Mouse (Mus musculus) CH12.LX (cell line): ENCODE data around the gene Rxfp3. TPM values are rescaled to one million over a fixed set of nuclear protein-coding genes. Genes with fewer than 3 reads are reported as not detected.

Experiments used
- DNase-seq: peaks from one replicate; pipeline ENCODE4 v3.0.0-alpha.2; 2013; ENCODE audit errors: extremely low read depth
- H3K27ac ChIP-seq: 2 replicates; pipeline ENCODE4 v1.5.1; 2012; ENCODE audit warnings: low read depth, mild to moderate bottlenecking, control low read depth, moderate library complexity; ENCODE audit not compliant: insufficient read depth
- H3K27me3 ChIP-seq: replicated peaks from 2 replicates; pipeline ENCODE3; 2012; ENCODE audit warnings: inconsistent platforms
- H3K36me3 ChIP-seq, 2 experiments: replicated peaks in 1 of 2; 2 replicates each; pipeline versions ENCODE3 to v1.6.1; 2012; ENCODE audit warnings: inconsistent platforms in 1 of 2, low read length in 1 of 2, mild to moderate bottlenecking in 1 of 2, mixed read lengths in 1 of 2, moderate library complexity in 1 of 2; ENCODE audit not compliant: control insufficient read depth in 1 of 2, insufficient read depth in 1 of 2
- H3K4me1 ChIP-seq, 2 experiments: 2 replicates each; pipeline ENCODE4 v1.6.1; 2012; ENCODE audit warnings: inconsistent platforms in 1 of 2, moderate library complexity in 1 of 2; ENCODE audit not compliant: insufficient read depth in 2 of 2, control insufficient read depth in 1 of 2
- H3K4me2 ChIP-seq: 2 replicates; pipeline ENCODE4 v1.6.1; 2012; ENCODE audit warnings: low read depth, mild to moderate bottlenecking, control low read depth; ENCODE audit not compliant: poor library complexity, insufficient read depth, severe bottlenecking
- H3K4me3 ChIP-seq, 3 experiments: fragments of 150-350 bp in 1 of 3; sonication (generic) in 1 of 3; replicated peaks in 1 of 3; 2 replicates each; pipeline versions ENCODE3 to v1.5.1; 2011 to 2012; ENCODE audit warnings: low read depth in 2 of 3, low read length in 2 of 3, mild to moderate bottlenecking in 2 of 3, moderate library complexity in 2 of 3, control low read depth in 1 of 3, improper control_type of control experiment in 1 of 3, inconsistent platforms in 1 of 3, mixed read lengths in 1 of 3; ENCODE audit not compliant: poor library complexity in 1 of 3
- H3K79me2 ChIP-seq: replicated peaks from 2 replicates; pipeline ENCODE4 v1.6.1; 2012; ENCODE audit warnings: mild to moderate bottlenecking, moderate library complexity; ENCODE audit not compliant: control insufficient read depth, poor library complexity, insufficient read depth, severe bottlenecking; ENCODE audit errors: extremely low read depth
- H3K9ac ChIP-seq: 2 replicates; pipeline ENCODE4 v1.6.1; 2012; ENCODE audit warnings: low read depth, mild to moderate bottlenecking, control low read depth, moderate library complexity; ENCODE audit not compliant: insufficient read depth
- H3K9me3 ChIP-seq: replicated peaks from 2 replicates; pipeline ENCODE3; 2012; ENCODE audit warnings: low read length, inconsistent platforms, mixed read lengths
- E2F4 ChIP-seq: IDR thresholded peaks from 2 replicates; pipeline ENCODE4 v1.6.1; 2011; ENCODE audit warnings: low read depth, low read length, improper control_type of control experiment; ENCODE audit not compliant: insufficient replicate concordance
- ELF1 ChIP-seq: IDR thresholded peaks from 2 replicates; pipeline ENCODE4 v1.6.1; 2014; ENCODE audit warnings: low read depth, mild to moderate bottlenecking, inconsistent platforms, low read length, improper control_type of control experiment
- JUN ChIP-seq: IDR thresholded peaks from 2 replicates; pipeline ENCODE4 v1.6.1; 2011; ENCODE audit warnings: low read depth, mild to moderate bottlenecking, low read length, improper control_type of control experiment, moderate library complexity; ENCODE audit not compliant: insufficient read depth
- MAZ ChIP-seq: IDR thresholded peaks from 2 replicates; pipeline ENCODE4 v1.6.1; 2012; ENCODE audit warnings: low read depth, mild to moderate bottlenecking, inconsistent platforms, low read length, improper control_type of control experiment, moderate library complexity
- MXI1 ChIP-seq: IDR thresholded peaks from 2 replicates; pipeline ENCODE4 v1.6.1; 2011; ENCODE audit warnings: mild to moderate bottlenecking, low read depth, low read length, improper control_type of control experiment
- PAX5 ChIP-seq: IDR thresholded peaks from 2 replicates; pipeline ENCODE4 v1.6.1; 2012; ENCODE audit warnings: low read length, inconsistent platforms, mixed read lengths
- POLR2A ChIP-seq: IDR thresholded peaks from 2 replicates; pipeline ENCODE4 v1.6.1; 2011; ENCODE audit warnings: low read depth, mild to moderate bottlenecking, improper control_type of control experiment, low read length
- RAD21 ChIP-seq: IDR thresholded peaks from 2 replicates; pipeline ENCODE4 v1.6.1; 2011; ENCODE audit warnings: low read depth, mild to moderate bottlenecking, low read length, improper control_type of control experiment, moderate library complexity
- RCOR1 ChIP-seq: conservative IDR thresholded peaks from 2 replicates; pipeline ENCODE4 v1.6.1; 2012; ENCODE audit warnings: low read depth, mild to moderate bottlenecking, inconsistent platforms, low read length, improper control_type of control experiment
- SIN3A ChIP-seq: IDR thresholded peaks from 2 replicates; pipeline ENCODE4 v1.6.1; 2012; ENCODE audit warnings: low read length, improper control_type of control experiment, inconsistent platforms
- TCF12 ChIP-seq: IDR thresholded peaks from 2 replicates; pipeline ENCODE4 v1.6.1; 2014; ENCODE audit warnings: low read depth, mild to moderate bottlenecking, inconsistent platforms, low read length, improper control_type of control experiment
- ZKSCAN1 ChIP-seq: IDR thresholded peaks from 2 replicates; pipeline ENCODE4 v1.6.1; 2012; ENCODE audit warnings: low read depth, inconsistent platforms, low read length, improper control_type of control experiment, borderline replicate concordance
- ZMIZ1 ChIP-seq: IDR thresholded peaks from 2 replicates; pipeline ENCODE4 v1.6.1; 2012; ENCODE audit warnings: low read depth, mild to moderate bottlenecking, inconsistent platforms, low read length, improper control_type of control experiment
- ZNF384 ChIP-seq: IDR thresholded peaks from 2 replicates; pipeline ENCODE4 v1.6.1; 2012; ENCODE audit warnings: low read depth, low read length, improper control_type of control experiment, inconsistent platforms
- dilution Hi-C: fragments of 300-500 bp; cut with MboI; formaldehyde crosslinking; loops from 2 replicates; pipeline ENCODE4 v1.14.3; 2020; ENCODE audit warnings: low sequenced_read_pairs; ENCODE audit not compliant: extremely low pct_unique_long_range_greater_than_20kb, extremely low pct_ligation_motif_present
- in situ Hi-C: fragments of 300-500 bp; cut with MboI; formaldehyde crosslinking; loops from 3 replicates; pipeline ENCODE4 v1.14.3; 2019; ENCODE audit warnings: low sequenced_read_pairs, low pct_ligation_motif_present, low pct_unique_long_range_greater_than_20kb, mixed read lengths
- polyA plus RNA-seq: library from polyadenylated mRNA; unstranded; fragments of >175 nt; gene quantifications from 2 replicates; pipeline ENCODE4 v1.2.1, GENCODE M21; 2012; ENCODE audit warnings: low read depth; ENCODE audit not compliant: insufficient read length
- total RNA-seq, 2 experiments: library from RNA; depleted of rRNA; stranded (reverse); fragments of 300-350 nt in 1 of 2; fragments of >200 nt in 1 of 2; gene quantifications; 2 replicates each; pipeline ENCODE4 v1.2.3; 2012 to 2014

Gene Rxfp3
- total and polyA plus RNA-seq, 3 experiments: not detected

GRCm38 (mm10) chr15:11066299-11066698, 28.5 kb upstream of the Rxfp3 start:
- no peak overlapping the region for H3K4me2 ChIP-seq
- H3K9me3 ChIP-seq: no peaks in the 10 kb centered on the region
- no peak overlapping the region for H3K9ac ChIP-seq
- DNase-seq: no peak
- no peaks in the 10 kb centered on the region for H3K79me2 ChIP-seq
- in situ Hi-C loops: no loop called here
- dilution Hi-C loops: no loop called here
- H3K4me1 ChIP-seq: 0 out of 4 replicates have a peak, but pooled peaks cover 0 to 3% of the 10 kb centered on the region in 2 experiments
- no peak overlapping the region for H3K4me3 ChIP-seq
- no peaks in the 10 kb centered on the region for H3K36me3 ChIP-seq
- H3K27ac ChIP-seq: no peak overlapping the region
- H3K27me3 ChIP-seq: no peaks in the 10 kb centered on the region
- TF ChIP-seq RCOR1: no peak
- TF ChIP-seq ZMIZ1: no peak
- TF ChIP-seq POLR2A: no peak
- TF ChIP-seq TCF12: no peak
- TF ChIP-seq PAX5: no peak
- no peak for TF ChIP-seq ELF1
- TF ChIP-seq SIN3A: no peak
- TF ChIP-seq MAZ: no peak
- no peak for TF ChIP-seq ZNF384
- no peak for TF ChIP-seq E2F4
- TF ChIP-seq RAD21: no peak
- TF ChIP-seq JUN: no peak

GRCm38 (mm10) chr15:11065528-11066171, 27.9 kb upstream of the Rxfp3 start:
- H3K4me1 ChIP-seq: 0 out of 4 replicates have a peak, but pooled peaks cover 0 to 3% of the 10 kb centered on the region in 2 experiments

More at GRCm38 (mm10) chr15:11065528-11066171, 27.9 kb upstream of the Rxfp3 start:
- Histone ChIP-seq H3K36me3 (no peaks in the 10 kb centered on the region), H3K79me2 (no peaks in the 10 kb centered on the region), H3K9ac (no peak overlapping the region), H3K4me2 (no peak overlapping the region), H3K4me3 (no peak overlapping the region), H3K27me3 (no peaks in the 10 kb centered on the region), H3K9me3 (no peaks in the 10 kb centered on the region), H3K27ac (no peak overlapping the region)
- dilution Hi-C loops (no loop called here), in situ Hi-C loops (no loop called here)
- no peak for TF ChIP-seq ZKSCAN1
- TF ChIP-seq POLR2A: no peak
- no peak for TF ChIP-seq MXI1
- no peak for DNase-seq
